In genomic region chr4:134263191-134263590, GRCm38 (mm10) we compare ENCODE assay signal across 9 mouse cellular contexts. TPM values are rescaled to one million over a fixed set of nuclear protein-coding genes. Genes with fewer than 3 reads are reported as not detected.
DNase-seq lines count a peak whose midpoint lies in the region; ATAC-seq and TF ChIP-seq lines count a peak whose summit lies in the region.
"Had no signal": no experiment of that assay in that cellular context is flagged by ENCODE, and none has a peak within 500 bp of the region (broad histone marks: within the 10 kb centered on the region; RNA-seq: fewer than 3 reads in every experiment).

No protein-coding gene starts in this region.

- no peak for TF ChIP-seq EP300 in liver, postnatal 0 days (IDR thresholded peaks at IDR 0.05; ENCODE audit: low read depth)

- H3K36me3 ChIP-seq in liver, adult 2 months (ENCODE audit: control insufficient read depth, insufficient read depth, low read length), result no peaks in the 10 kb centered on the region
- no peaks in the 10 kb centered on the region for H3K36me3 ChIP-seq in liver, embryonic 12.5 days
- H3K36me3 ChIP-seq in liver, postnatal 0 days (replicated peaks; ENCODE audit: insufficient read depth, low read length), result no peaks in the 10 kb centered on the region
- H3K36me3 ChIP-seq: liver, embryonic 13.5 days had no signal

- H3K79me2 ChIP-seq in liver, adult 2 months (ENCODE audit: control insufficient read depth, insufficient read depth, low read length), result no peaks in the 10 kb centered on the region

- H3K9me3 ChIP-seq in liver, embryonic 12.5 days (replicated peaks), result no peaks in the 10 kb centered on the region; the same call in 1 of the 2 replicates
- no peaks in the 10 kb centered on the region for H3K9me3 ChIP-seq in liver, postnatal 0 days (ENCODE audit: low read length)
- H3K9me3 ChIP-seq: liver, embryonic 13.5 days had no signal

- no peak overlapping the region for H3K4me2 ChIP-seq in liver, embryonic 12.5 days
- no peak overlapping the region for H3K4me2 ChIP-seq in liver, postnatal 0 days (ENCODE audit: low read depth, low read length)
- H3K4me2 ChIP-seq: liver, embryonic 13.5 days had no signal

- peak; percentile 22 for DNase-seq in cerebellum, adult 9-10 months
- no peak for DNase-seq in cerebellum, adult 8-10 months
- peak; percentile 41 for DNase-seq in liver, adult 2 months (ENCODE audit: extremely low read depth, low read depth, low spot score)
- peak; percentile 70 to 75 for DNase-seq in adrenal gland, adult 18-20 months (ENCODE audit: low spot score in 2 of 2)
- peak; percentile 80 for DNase-seq in liver, postnatal 0 days
- DNase-seq in thymus, postnatal 25 days, result peak; percentile 57
- DNase-seq: liver, embryonic 13.5 days had no signal

- H3K4me3 ChIP-seq in liver, adult 2 months (ENCODE audit: insufficient read depth, low read depth, low read length), result no peak overlapping the region
- no peak overlapping the region for H3K4me3 ChIP-seq in liver, embryonic 12.5 days
- H3K4me3 ChIP-seq in liver, postnatal 0 days (ENCODE audit: low read depth, low read length), result no peak overlapping the region
- H3K4me3 ChIP-seq: liver, embryonic 13.5 days had no signal

- H3K27ac ChIP-seq in liver, adult 2 months (replicated peaks; ENCODE audit: insufficient read depth, low read depth, low read length), result no peak overlapping the region
- H3K27ac ChIP-seq in liver, embryonic 12.5 days, result no peak overlapping the region
- no peak overlapping the region for H3K27ac ChIP-seq in liver, postnatal 0 days (ENCODE audit: low read depth)
- H3K27ac ChIP-seq: liver, embryonic 13.5 days had no signal

- H3K4me1 ChIP-seq in liver, adult 2 months (ENCODE audit: control insufficient read depth, insufficient read depth, low read length), result no peaks in the 10 kb centered on the region
- no peaks in the 10 kb centered on the region for H3K4me1 ChIP-seq in liver, embryonic 12.5 days
- peaks cover 3% of the 10 kb centered on the region; the same call in 1 of the 2 replicates for H3K4me1 ChIP-seq in liver, postnatal 0 days (ENCODE audit: insufficient read depth)

- 31% methylated on average over 6 of the region's 6 CpGs for WGBS in liver, adult 2 months
- 45% methylated on average over 6 of the region's 6 CpGs for WGBS in liver, embryonic 12.5 days (ENCODE audit: insufficient replicate concordance)
- whole genome bisulfite sequencing in liver, postnatal 0 days (ENCODE audit: insufficient replicate concordance), result 35% methylated on average over 6 of the region's 6 CpGs

- H3K27me3 ChIP-seq in liver, adult 2 months (ENCODE audit: control insufficient read depth, insufficient read depth, low read length), result no peaks in the 10 kb centered on the region
- 0 out of 2 replicates have a peak, but pooled peaks cover 10% of the 10 kb centered on the region for H3K27me3 ChIP-seq in liver, embryonic 12.5 days (replicated peaks)
- 0 out of 2 replicates have a peak, but pooled peaks cover 2% of the 10 kb centered on the region for H3K27me3 ChIP-seq in liver, postnatal 0 days (ENCODE audit: insufficient read depth, low read length)

- TF ChIP-seq POLR2A in liver, adult 2 months (IDR thresholded peaks at IDR 0.05; ENCODE audit: extremely low read depth, insufficient read depth, low read length), result no peak

- no peak overlapping the region for H3K9ac ChIP-seq in liver, adult 2 months (ENCODE audit: low read depth, low read length)
- H3K9ac ChIP-seq in liver, embryonic 12.5 days, result no peak overlapping the region
- no peak overlapping the region for H3K9ac ChIP-seq in liver, postnatal 0 days (replicated peaks)
- H3K9ac ChIP-seq: liver, embryonic 13.5 days had no signal

- TF ChIP-seq CTCF in liver, adult 2 months (IDR thresholded peaks at IDR 0.05; ENCODE audit: low read depth, low read length), result peak; percentile 90
- peak; percentile 90 for TF ChIP-seq CTCF in liver, postnatal 0 days (IDR thresholded peaks at IDR 0.05; ENCODE audit: low read depth)

- ATAC-seq in liver, embryonic 12.5 days, result no peak
- 0 out of 2 replicates have a peak, but pooled peaks have one; percentile 75 for ATAC-seq in erythroid progenitor cell, adult 5-6 weeks (replicated peaks; ENCODE audit: low FRiP score, poor library complexity, severe bottlenecking)
- ATAC-seq in liver, postnatal 0 days, result no peak

RNA-seq across cellular contexts. Expression of gene Grrp1, which starts 9.3 kb away (rescaled TPM):
- total RNA-seq in liver, adult 2 months (2014; rRNA removed), result 0.13 and 0.28 TPM in 2 replicates
- 0.27 and 0.29 TPM in 2 replicates for polyA plus RNA-seq in liver, adult 2 months (2012; rRNA removed)
- 1.5 and 1.8 TPM in 2 replicates for polyA plus RNA-seq in liver, embryonic 12.5 days (2016; fragmentation: Nextera tagmentation; extraction: Ambion mirVana)
- total RNA-seq in adrenal gland, adult 18-20 months (2021), result 10 to 100 TPM in 1 of 2 experiments, 1 to 10 TPM in 1; 9.3 to 10.0 TPM
- not detected in 2 replicates for total RNA-seq in erythroid progenitor cell, adult 5-6 weeks (2015; ENCODE audit: low replicate concordance)
- total RNA-seq in erythroid progenitor cell, adult 5-6 weeks (2017; ENCODE audit: low replicate concordance), result not detected in 2 replicates
- 1.4 and 1.5 TPM in 2 replicates for polyA plus RNA-seq in liver, postnatal 0 days (2015; fragmentation: Nextera tagmentation; extraction: Ambion mirVana)

RNA-seq across cellular contexts. Expression of gene Gm30191, which starts 16.5 kb away (rescaled TPM):
- total RNA-seq in liver, adult 2 months (2014; rRNA removed), result not detected in 2 replicates
- not detected in 2 replicates for polyA plus RNA-seq in liver, adult 2 months (2012; rRNA removed)
- not detected in 2 replicates for polyA plus RNA-seq in liver, embryonic 12.5 days (2016; fragmentation: Nextera tagmentation; extraction: Ambion mirVana)
- not detected for total RNA-seq in adrenal gland, adult 18-20 months (2021)
- not detected in 2 replicates for total RNA-seq in erythroid progenitor cell, adult 5-6 weeks (2015; ENCODE audit: low replicate concordance)
- not detected in 2 replicates for total RNA-seq in erythroid progenitor cell, adult 5-6 weeks (2017; ENCODE audit: low replicate concordance)
- polyA plus RNA-seq in liver, postnatal 0 days (2015; fragmentation: Nextera tagmentation; extraction: Ambion mirVana), result not detected in 2 replicates
- polyA plus RNA-seq: liver, embryonic 13.5 days had no signal

RNA-seq across cellular contexts. Expression of gene Zfp593, which starts 17.8 kb away (rescaled TPM):
- 2.9 and 3.2 TPM in 2 replicates for total RNA-seq in liver, adult 2 months (2014; rRNA removed)
- 4.6 and 6.8 TPM in 2 replicates for polyA plus RNA-seq in liver, adult 2 months (2012; rRNA removed)
- polyA plus RNA-seq in liver, embryonic 12.5 days (2016; fragmentation: Nextera tagmentation; extraction: Ambion mirVana), result 15.7 and 16.5 TPM in 2 replicates
- total RNA-seq in adrenal gland, adult 18-20 months (2021), result 10 to 100 TPM; 10.5 to 10.8 TPM
- total RNA-seq in erythroid progenitor cell, adult 5-6 weeks (2015; ENCODE audit: low replicate concordance), result 2.2 and 4.6 TPM in 2 replicates
- total RNA-seq in erythroid progenitor cell, adult 5-6 weeks (2017; ENCODE audit: low replicate concordance), result not detected in 2 replicates
- polyA plus RNA-seq in liver, postnatal 0 days (2015; fragmentation: Nextera tagmentation; extraction: Ambion mirVana), result 6.1 and 6.2 TPM in 2 replicates

RNA-seq across cellular contexts. Expression of gene E130218I03Rik, which starts 19.7 kb away (rescaled TPM):
- not detected in 2 replicates for total RNA-seq in liver, adult 2 months (2014; rRNA removed)
- not detected in 2 replicates for polyA plus RNA-seq in liver, adult 2 months (2012; rRNA removed)
- polyA plus RNA-seq in liver, embryonic 12.5 days (2016; fragmentation: Nextera tagmentation; extraction: Ambion mirVana), result 0.30 and 0.48 TPM in 2 replicates
- total RNA-seq in adrenal gland, adult 18-20 months (2021), result not detected
- not detected in 2 replicates for total RNA-seq in erythroid progenitor cell, adult 5-6 weeks (2015; ENCODE audit: low replicate concordance)
- total RNA-seq in erythroid progenitor cell, adult 5-6 weeks (2017; ENCODE audit: low replicate concordance), result not detected in 2 replicates
- 0.23 and 0.33 TPM in 2 replicates for polyA plus RNA-seq in liver, postnatal 0 days (2015; fragmentation: Nextera tagmentation; extraction: Ambion mirVana)

RNA-seq across cellular contexts. Expression of gene Pdik1l, which starts 24.5 kb away (rescaled TPM):
- total RNA-seq in liver, adult 2 months (2014; rRNA removed), result 7.4 and 7.8 TPM in 2 replicates
- polyA plus RNA-seq in liver, adult 2 months (2012; rRNA removed), result 2.6 and 2.7 TPM in 2 replicates
- polyA plus RNA-seq in liver, embryonic 12.5 days (2016; fragmentation: Nextera tagmentation; extraction: Ambion mirVana), result 14.9 and 16.4 TPM in 2 replicates
- 10 to 100 TPM; 14.0 to 22.5 TPM for total RNA-seq in adrenal gland, adult 18-20 months (2021)
- total RNA-seq in erythroid progenitor cell, adult 5-6 weeks (2015; ENCODE audit: low replicate concordance), result 39.4 and 45.4 TPM in 2 replicates
- total RNA-seq in erythroid progenitor cell, adult 5-6 weeks (2017; ENCODE audit: low replicate concordance), result 52.6 and 53.7 TPM in 2 replicates
- 5.9 and 7.2 TPM in 2 replicates for polyA plus RNA-seq in liver, postnatal 0 days (2015; fragmentation: Nextera tagmentation; extraction: Ambion mirVana)
